Mouse (Mus musculus) regulatory T cell (primary cell): ENCODE measurements at regions not wholly inside any gene's neighbourhood (a gene's known extent, or its start where the extent isn't known, plus 50 kb on each side); places are given as distances from the start of the nearest gene placed in this dataset.

ENCODE experiments used
- in situ Hi-C: fragments of 300-600 bp; cut with MboI, MseI; formaldehyde crosslinking; loops from one replicate; pipeline ENCODE4 v1.15.1; 2025; ENCODE audit warnings: high pct_unique_total_duplicates

- in situ Hi-C loops, result no loop called here
Observed at GRCm38 (mm10) chr8:26507611-26508070, 388.3 kb downstream of the Gm45692 start.

- in situ Hi-C loops, result no loop called here
Observed at GRCm38 (mm10) chr8:26509254-26509653, 389.9 kb downstream of the Gm45692 start.

DNA sequence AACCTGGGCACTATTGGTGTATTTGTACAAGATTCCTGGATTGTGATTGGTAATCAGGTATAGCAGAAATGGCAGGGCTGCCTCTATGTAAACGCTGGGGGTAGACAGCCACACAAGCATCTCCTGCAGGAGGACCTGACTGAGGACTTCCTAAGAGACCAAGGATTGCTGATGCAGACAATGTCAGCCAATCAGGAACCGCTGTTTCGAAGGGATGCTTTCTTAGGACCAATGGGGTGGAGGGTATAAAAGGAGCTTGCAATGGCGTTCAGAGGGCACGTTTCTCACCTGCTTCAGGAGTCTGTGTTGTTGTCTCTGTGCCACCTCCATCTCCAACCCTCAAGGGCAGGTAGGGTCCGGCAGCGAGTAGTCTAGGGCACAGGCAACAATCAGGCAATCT, 393.7 kb downstream of the Gm45692 start:
- in situ Hi-C loops, result no loop called here

DNA sequence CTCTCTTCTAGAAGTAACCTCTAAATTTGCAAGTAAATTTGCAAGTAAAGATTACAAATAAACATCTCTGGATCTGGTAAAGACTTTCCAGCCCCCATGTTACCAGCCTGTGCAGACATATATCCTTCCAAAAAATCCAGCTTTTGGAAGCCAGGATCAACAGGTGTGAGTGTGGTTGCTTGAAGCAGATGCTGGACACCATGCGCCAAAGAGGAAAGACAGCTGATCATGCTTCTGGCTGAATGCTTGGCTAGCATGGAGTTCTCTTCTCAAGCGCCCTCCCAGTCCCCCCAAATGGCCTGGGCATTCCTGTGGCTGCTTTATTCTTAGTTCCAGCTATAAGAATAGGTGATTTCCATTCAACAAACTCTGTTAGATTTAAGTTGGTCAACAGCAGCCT, 404.9 kb downstream of the Gm45692 start:
- in situ Hi-C loops, result no loop called here

- in situ Hi-C loops, result no loop called here
Observed at GRCm38 (mm10) chr8:26526474-26527185, 407.3 kb downstream of the Gm45692 start.

DNA sequence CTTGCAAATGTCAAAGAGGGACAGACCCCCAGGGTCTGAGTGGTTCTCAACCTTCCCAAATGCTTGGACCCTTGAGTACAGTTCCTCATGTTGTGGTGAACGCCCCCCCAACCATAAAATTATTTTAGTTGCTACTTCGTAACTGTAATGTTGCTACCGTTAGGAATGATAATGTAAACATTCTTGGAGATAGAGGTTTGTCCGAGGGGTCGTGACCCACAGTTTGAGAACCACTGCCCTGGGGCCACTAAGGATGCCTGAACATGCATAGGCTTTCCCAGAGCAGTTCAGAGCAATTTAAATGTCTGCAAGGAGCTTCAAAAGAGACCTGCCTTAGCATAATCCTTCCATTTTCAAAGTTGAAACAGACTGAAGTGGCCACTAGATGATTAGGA, 407.8 kb downstream of the Gm45692 start:
- in situ Hi-C loops, result no loop called here

GRCm38 (mm10) chr8:26529921-26530320, 410.6 kb downstream of the Gm45692 start:
- in situ Hi-C loops, result no loop called here

GRCm38 (mm10) chr8:26533444-26534421, 414.4 kb downstream of the Gm45692 start:
- in situ Hi-C loops, result no loop called here

GRCm38 (mm10) chr8:26535816-26536215, 416.5 kb downstream of the Gm45692 start:
- in situ Hi-C loops, result no loop called here

DNA sequence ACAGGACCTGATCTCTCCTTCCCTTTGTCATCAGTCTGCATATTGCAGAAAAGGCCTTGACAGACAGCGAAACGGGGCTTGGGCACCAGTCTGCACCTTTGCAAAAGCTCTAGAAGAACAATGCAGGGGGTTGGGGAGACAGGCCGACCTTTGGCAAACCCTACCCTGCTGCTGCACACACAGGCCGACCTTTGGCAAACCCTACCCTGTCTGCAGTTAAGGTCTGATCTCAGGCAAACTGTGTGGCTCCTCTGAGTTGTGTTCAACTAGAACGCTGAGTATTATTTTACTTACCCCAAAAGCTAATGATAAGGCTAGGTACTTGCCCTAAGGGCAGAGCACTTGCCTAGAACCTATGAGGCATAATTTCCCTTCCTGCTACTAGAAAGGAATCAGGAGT, 423.4 kb upstream of the Zfp703 start:
- in situ Hi-C loops, result no loop called here

GRCm38 (mm10) chr8:26559196-26559595, 417.9 kb upstream of the Zfp703 start:
- in situ Hi-C loops, result no loop called here

DNA sequence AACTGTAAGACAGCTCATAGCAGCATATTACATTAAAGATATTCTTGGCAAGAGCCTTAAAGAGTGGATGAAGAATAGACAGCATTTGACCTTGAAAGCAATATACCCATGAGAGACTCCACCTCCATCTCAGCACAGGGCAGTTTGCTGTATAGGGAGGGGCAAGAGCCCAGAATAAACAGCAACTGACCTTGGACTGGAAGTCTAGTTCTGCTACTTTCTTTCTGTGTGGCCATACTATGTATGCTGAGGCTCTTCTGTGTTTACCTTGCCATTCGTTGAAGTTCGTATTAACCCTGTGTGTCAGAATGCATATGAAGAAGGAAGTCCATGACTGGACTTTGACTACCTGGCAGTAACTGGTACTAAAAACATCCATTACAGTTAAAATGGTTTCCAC, 414.0 kb upstream of the Zfp703 start:
- in situ Hi-C loops, result no loop called here

DNA sequence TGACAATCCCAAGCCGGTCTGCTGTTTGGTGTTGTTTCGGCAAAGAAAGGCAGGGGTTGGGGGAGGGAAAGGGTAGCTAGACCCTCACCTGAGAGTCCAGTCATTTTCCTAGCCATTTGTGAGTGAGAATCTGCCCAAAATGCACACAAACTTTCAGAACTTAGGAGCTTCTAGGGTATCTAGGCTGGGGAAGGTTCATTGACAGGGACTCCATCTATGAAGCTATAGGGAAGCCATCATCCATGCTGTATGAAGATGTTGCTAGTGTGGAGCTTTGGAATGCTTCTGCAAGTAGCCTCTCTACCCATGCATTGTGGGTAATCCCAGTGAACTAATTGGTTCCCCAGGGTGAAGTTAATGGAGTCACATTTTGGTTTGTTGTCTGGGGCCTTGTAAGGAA, 412.9 kb upstream of the Zfp703 start:
- in situ Hi-C loops, result no loop called here

DNA sequence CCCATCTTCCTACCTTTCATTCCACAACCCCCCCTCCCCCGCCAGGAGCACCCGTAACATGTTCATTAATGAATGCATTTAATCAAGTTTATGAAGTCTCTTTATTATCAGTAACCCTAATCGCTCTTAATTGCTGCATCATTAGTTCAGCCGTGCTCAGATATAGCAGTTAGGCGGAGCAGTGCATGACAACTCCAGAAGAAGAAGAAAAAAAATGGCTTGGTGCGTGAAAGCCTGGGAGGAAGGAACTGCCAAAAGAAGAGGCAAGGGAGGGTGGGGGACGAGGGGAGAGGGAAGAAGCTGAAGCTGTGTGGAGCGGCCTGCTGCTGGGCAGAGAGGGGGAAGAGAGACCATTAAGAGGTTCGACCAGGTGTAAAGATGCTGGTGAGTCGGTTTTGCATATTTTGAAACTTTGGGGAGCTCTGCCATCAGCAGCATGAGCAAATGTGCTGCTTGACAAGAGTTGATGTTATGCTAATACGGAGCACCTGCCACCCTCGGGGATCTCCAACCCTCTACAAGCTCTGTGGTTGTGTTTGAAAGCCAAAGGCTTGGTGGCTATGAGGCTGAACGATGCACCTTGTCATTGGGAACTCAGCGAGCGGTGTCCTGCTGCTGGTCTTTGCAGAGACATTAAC, 408.6 kb upstream of the Zfp703 start:
- in situ Hi-C loops, result no loop called here

DNA sequence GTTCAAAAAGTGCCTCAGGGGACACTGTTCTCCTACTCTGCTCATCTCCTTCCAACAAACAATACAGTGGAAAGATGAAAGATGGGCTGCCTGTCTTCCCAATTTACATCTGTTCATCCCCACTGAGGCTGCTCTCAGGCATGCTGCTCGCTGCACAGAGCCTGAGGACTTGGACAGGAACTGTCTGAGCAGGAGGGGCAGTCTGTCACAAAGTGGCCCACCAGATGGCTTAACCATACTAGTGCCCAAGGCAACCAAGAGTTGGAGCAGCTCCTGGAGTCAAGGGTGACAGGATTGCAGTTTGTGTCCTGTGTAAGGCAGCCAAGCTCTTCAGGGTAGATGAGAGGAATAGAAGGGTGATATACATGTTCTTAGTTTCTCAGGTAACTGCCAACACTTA, 388.3 kb upstream of the Zfp703 start:
- in situ Hi-C loops, result no loop called here

DNA sequence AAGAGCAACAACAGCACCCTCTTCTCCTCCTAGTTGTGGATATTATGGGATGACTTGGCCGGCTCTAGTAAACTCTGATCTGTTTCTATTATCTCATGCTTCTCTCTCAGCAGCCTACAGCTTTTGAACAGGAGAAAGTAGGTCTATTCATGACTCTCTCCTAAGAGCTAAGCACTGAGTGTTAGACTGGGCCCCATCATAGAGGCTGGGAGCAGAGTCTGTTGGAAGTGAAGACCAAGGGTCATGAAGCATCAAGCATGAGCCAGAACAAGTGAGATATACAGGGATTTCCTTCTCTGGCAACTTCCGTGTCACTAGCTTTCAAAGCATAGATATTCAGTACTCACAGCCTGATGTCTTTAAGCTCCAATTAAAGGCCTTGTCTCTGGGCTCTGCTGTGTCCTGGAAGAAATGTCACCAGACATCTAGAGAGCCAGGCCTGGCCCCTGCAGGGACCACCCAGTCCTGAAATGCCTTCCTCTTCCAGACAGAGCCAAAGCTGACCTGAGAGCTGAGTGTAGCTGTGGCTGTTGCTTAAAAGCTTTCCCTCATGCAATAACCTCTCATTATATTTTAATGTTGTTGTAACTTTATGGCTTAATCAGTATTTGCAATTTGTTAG, 386.4 kb upstream of the Zfp703 start:
- in situ Hi-C loops, result no loop called here

- in situ Hi-C loops, result no loop called here
Observed at GRCm38 (mm10) chr8:26591266-26591665, 385.9 kb upstream of the Zfp703 start.

- in situ Hi-C loops, result no loop called here
Observed at GRCm38 (mm10) chr8:26593536-26594368, 383.4 kb upstream of the Zfp703 start.

DNA sequence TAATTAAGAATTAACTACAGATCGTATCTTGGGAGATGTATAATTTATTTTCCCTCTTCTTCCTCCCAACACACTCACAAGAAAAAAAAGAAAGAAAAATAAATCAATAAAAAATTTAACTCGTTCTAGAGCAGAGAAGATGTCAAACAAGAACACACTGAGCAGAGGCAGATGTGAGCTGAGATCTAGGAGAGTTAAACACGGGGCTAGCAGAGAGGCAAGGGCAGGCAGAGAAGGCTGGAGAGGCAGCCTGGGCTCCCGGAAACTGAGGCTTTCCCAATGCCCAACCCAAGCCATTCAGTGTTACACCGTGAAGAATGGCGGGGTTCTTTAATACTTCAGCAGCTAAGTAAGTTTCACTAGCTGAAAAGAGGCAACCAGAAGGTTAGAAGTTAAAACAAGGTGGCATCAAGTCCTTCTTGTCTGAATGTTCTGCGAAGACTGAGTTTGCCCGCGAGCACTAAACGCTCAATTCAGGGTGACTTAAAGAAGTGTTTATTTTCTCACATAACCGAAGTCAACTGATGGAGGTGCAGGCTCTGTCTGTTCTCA, 382.7 kb upstream of the Zfp703 start:
- in situ Hi-C loops, result no loop called here

GRCm38 (mm10) chr8:26595431-26596018, 381.6 kb upstream of the Zfp703 start:
- in situ Hi-C loops, result no loop called here
